Comparison of ENCODE assay signal across 22 mouse cellular contexts in genomic region chr6:22332548-22332947, GRCm38 (mm10). TPM values are rescaled to one million over a fixed set of nuclear protein-coding genes. Genes with fewer than 3 reads are reported as not detected.
DNase-seq lines count a peak whose midpoint lies in the region; ATAC-seq and TF ChIP-seq lines count a peak whose summit lies in the region.
"Had no signal": no experiment of that assay in that cellular context is flagged by ENCODE, and none has a peak within 500 bp of the region (broad histone marks: within the 10 kb centered on the region; RNA-seq: fewer than 3 reads in every experiment).

No protein-coding gene starts in this region.

- TF ChIP-seq EP300 in stomach, postnatal 0 days (optimal IDR thresholded peaks at IDR 0.05): no peak

- no peak overlapping the region for H3K4me3 ChIP-seq in intestine, postnatal 0 days (ENCODE audit: low read depth, low read length)
- H3K4me3 ChIP-seq in intestine, embryonic 15.5 days (replicated peaks): no peak overlapping the region
- H3K4me3 ChIP-seq in spleen, adult 2 months (ENCODE audit: extremely low read depth, insufficient read depth, insufficient read length): no peak overlapping the region
- no peak overlapping the region for H3K4me3 ChIP-seq in stomach, postnatal 0 days (ENCODE audit: low read depth, low read length)
- H3K4me3 ChIP-seq: embryonic facial prominence, embryonic 10.5 days; embryonic facial prominence, embryonic 12.5 days; forebrain, embryonic 13.5 days; forebrain, embryonic 15.5 days had no signal

- no peak for DNase-seq in spleen, adult 2 months (ENCODE audit: low read depth in 1 of 2, low spot score in 2 of 2)
- DNase-seq in spleen, adult 18-20 months: no peak
- peak; percentile 5 for DNase-seq in stomach, postnatal 0 days (ENCODE audit: low spot score)
- no peak for DNase-seq in gastrocnemius, postnatal 36 days
- DNase-seq: adrenal gland, adult 2 months; adrenal gland, postnatal 10 days; adrenal gland, postnatal 25 days; B cell, adult 2 months; cerebellum, adult 11 months; cerebellum, adult 18-20 months; cerebellum, adult 8-10 months; cerebellum, adult 9-11 months; cerebellum, postnatal 25 days; forebrain, postnatal 0 days had no signal

- H3K27ac ChIP-seq in intestine, postnatal 0 days (ENCODE audit: low read depth, low read length): peak overlapping the region; percentile 29; the same call in 1 of the 2 replicates
- no peak overlapping the region for H3K27ac ChIP-seq in intestine, embryonic 15.5 days
- peak overlapping the region; percentile 36; the same call in 1 of the 2 replicates for H3K27ac ChIP-seq in spleen, adult 2 months (ENCODE audit: insufficient read depth, low read length)
- H3K27ac ChIP-seq in stomach, postnatal 0 days (replicated peaks): no peak overlapping the region
- H3K27ac ChIP-seq: embryonic facial prominence, embryonic 10.5 days; embryonic facial prominence, embryonic 12.5 days; forebrain, embryonic 13.5 days; forebrain, embryonic 15.5 days had no signal

- H3K36me3 ChIP-seq in intestine, postnatal 0 days (ENCODE audit: control insufficient read depth, insufficient read depth): 0 out of 2 replicates have a peak, but pooled peaks cover 8% of the 10 kb centered on the region
- no peaks in the 10 kb centered on the region for H3K36me3 ChIP-seq in intestine, embryonic 15.5 days
- peaks cover 4% of the 10 kb centered on the region for H3K36me3 ChIP-seq in spleen, adult 2 months (ENCODE audit: control insufficient read depth, insufficient read depth, low read length)
- H3K36me3 ChIP-seq in stomach, postnatal 0 days (ENCODE audit: control insufficient read depth, insufficient read depth, low read length): no peaks in the 10 kb centered on the region
- H3K36me3 ChIP-seq: forebrain, embryonic 15.5 days had no signal

- no peak for TF ChIP-seq CTCF in intestine, postnatal 0 days (IDR thresholded peaks at IDR 0.05; ENCODE audit: low read depth)
- TF ChIP-seq CTCF in spleen, adult 2 months (IDR thresholded peaks at IDR 0.05; ENCODE audit: extremely low read depth, insufficient read depth, insufficient read length, insufficient replicate concordance): no peak
- TF ChIP-seq CTCF in stomach, postnatal 0 days (IDR thresholded peaks at IDR 0.05; ENCODE audit: low read depth): no peak

- 52% methylated on average over 2 of the region's 2 CpGs for WGBS in intestine, postnatal 0 days
- 89% methylated on average over 2 of the region's 2 CpGs for WGBS in intestine, embryonic 15.5 days
- WGBS in spleen, adult 2 months: 90% methylated on average over 2 of the region's 2 CpGs
- WGBS in stomach, postnatal 0 days: 72% methylated on average over 2 of the region's 2 CpGs

- intact Hi-C loops in gastrocnemius, postnatal 36 days (cut with DNase I): no loop called here

- no peak overlapping the region for H3K9ac ChIP-seq in intestine, postnatal 0 days (ENCODE audit: low read depth, low read length)
- H3K9ac ChIP-seq in intestine, embryonic 15.5 days: no peak overlapping the region
- H3K9ac ChIP-seq in stomach, postnatal 0 days (ENCODE audit: low read length): no peak overlapping the region
- H3K9ac ChIP-seq: embryonic facial prominence, embryonic 12.5 days; forebrain, embryonic 13.5 days; forebrain, embryonic 15.5 days; forebrain, postnatal 0 days had no signal

- no peak for TF ChIP-seq POLR2A in spleen, adult 2 months (IDR thresholded peaks at IDR 0.05; ENCODE audit: low read depth, low read length)

- H3K9me3 ChIP-seq in intestine, postnatal 0 days (ENCODE audit: control insufficient read depth): no peaks in the 10 kb centered on the region
- H3K9me3 ChIP-seq in intestine, embryonic 15.5 days: no peaks in the 10 kb centered on the region
- no peaks in the 10 kb centered on the region for H3K9me3 ChIP-seq in stomach, postnatal 0 days (ENCODE audit: control insufficient read depth, low read length)
- H3K9me3 ChIP-seq: embryonic facial prominence, embryonic 10.5 days; embryonic facial prominence, embryonic 12.5 days; forebrain, embryonic 13.5 days; forebrain, embryonic 15.5 days had no signal

- no peak overlapping the region for H3K4me2 ChIP-seq in intestine, postnatal 0 days (replicated peaks; ENCODE audit: low read depth)
- no peak overlapping the region for H3K4me2 ChIP-seq in intestine, embryonic 15.5 days (replicated peaks)
- no peak overlapping the region for H3K4me2 ChIP-seq in stomach, postnatal 0 days (replicated peaks; ENCODE audit: low read depth)
- H3K4me2 ChIP-seq: embryonic facial prominence, embryonic 12.5 days; forebrain, embryonic 13.5 days; forebrain, embryonic 15.5 days had no signal

- no peak; the same call in 1 of the 2 replicates for ATAC-seq in intestine, postnatal 0 days
- no peak; the same call in 1 of the 2 replicates for ATAC-seq in intestine, embryonic 15.5 days
- no peak for ATAC-seq in stomach, postnatal 0 days (ENCODE audit: low FRiP score, low TSS enrichment)
- ATAC-seq: CD4-positive, CD25-positive, alpha-beta regulatory T cell, adult 4 months; forebrain, embryonic 13.5 days; forebrain, embryonic 15.5 days; forebrain, postnatal 0 days had no signal

- H3K27me3 ChIP-seq in intestine, postnatal 0 days (replicated peaks; ENCODE audit: control insufficient read depth, insufficient read depth, low read length): no peaks in the 10 kb centered on the region
- no peaks in the 10 kb centered on the region for H3K27me3 ChIP-seq in intestine, embryonic 15.5 days (replicated peaks)
- H3K27me3 ChIP-seq in spleen, adult 2 months (ENCODE audit: control insufficient read depth, insufficient read depth, low read length): no peaks in the 10 kb centered on the region
- H3K27me3 ChIP-seq in stomach, postnatal 0 days (ENCODE audit: control insufficient read depth, insufficient read depth, low read length): no peaks in the 10 kb centered on the region
- H3K27me3 ChIP-seq: embryonic facial prominence, embryonic 12.5 days; forebrain, embryonic 13.5 days; forebrain, embryonic 15.5 days had no signal

- H3K4me1 ChIP-seq in intestine, postnatal 0 days (replicated peaks; ENCODE audit: control insufficient read depth, insufficient read depth, low read length): no peaks in the 10 kb centered on the region
- 0 out of 2 replicates have a peak, but pooled peaks cover 2% of the 10 kb centered on the region for H3K4me1 ChIP-seq in intestine, embryonic 15.5 days (replicated peaks)
- peaks cover 12% of the 10 kb centered on the region; the same call in 1 of the 2 replicates for H3K4me1 ChIP-seq in spleen, adult 2 months (ENCODE audit: control insufficient read depth, insufficient read depth, insufficient read length)
- H3K4me1 ChIP-seq in stomach, postnatal 0 days (replicated peaks; ENCODE audit: control insufficient read depth, insufficient read depth): no peaks in the 10 kb centered on the region
- H3K4me1 ChIP-seq: embryonic facial prominence, embryonic 10.5 days; forebrain, embryonic 13.5 days; forebrain, embryonic 15.5 days had no signal

RNA-seq across cellular contexts. Expression of gene Fam3c, which starts 23.5 kb away (rescaled TPM):
- 58.7 and 59.9 TPM in 2 replicates for polyA plus RNA-seq in intestine, postnatal 0 days (2015; fragmentation: Nextera tagmentation; extraction: Ambion mirVana)
- 45.8 and 48.1 TPM in 2 replicates for polyA plus RNA-seq in intestine, embryonic 15.5 days (2015; fragmentation: Nextera tagmentation; extraction: Ambion mirVana)
- 3.7 and 3.9 TPM in 2 replicates for polyA plus RNA-seq in spleen, adult 2 months (2012; rRNA removed)
- polyA plus RNA-seq in stomach, postnatal 0 days (2015; fragmentation: Nextera tagmentation; extraction: Ambion mirVana): 94.8 and 99.4 TPM in 2 replicates
- total RNA-seq in gastrocnemius, postnatal 36 days (2021): 10 to 100 TPM; 14.5 to 15.0 TPM

RNA-seq across cellular contexts. Expression of gene Wnt16, which starts 44.5 kb away (rescaled TPM):
- 0.07 and 0.08 TPM in 2 replicates for polyA plus RNA-seq in intestine, postnatal 0 days (2015; fragmentation: Nextera tagmentation; extraction: Ambion mirVana)
- 0.30 and 0.52 TPM in 2 replicates for polyA plus RNA-seq in intestine, embryonic 15.5 days (2015; fragmentation: Nextera tagmentation; extraction: Ambion mirVana)
- polyA plus RNA-seq in spleen, adult 2 months (2012; rRNA removed): 0.08 and 0.11 TPM in 2 replicates
- 4.5 and 8.1 TPM in 2 replicates for polyA plus RNA-seq in stomach, postnatal 0 days (2015; fragmentation: Nextera tagmentation; extraction: Ambion mirVana)
- total RNA-seq in gastrocnemius, postnatal 36 days (2021): 1 to 10 TPM; 2.4 to 3.2 TPM
- total RNA-seq: adrenal gland, adult 2 months; adrenal gland, postnatal 25 days; MEL had no signal
- polyA plus RNA-seq: forebrain, embryonic 13.5 days had no signal

Comparison
In these comparisons a context has a peak if more than half of its experiments do, and no peak if none do; other contexts are left out.
1. H3K27ac ChIP-seq: peak in intestine, postnatal 0 days (single experiment) and spleen, adult 2 months (single experiment); none in intestine, embryonic 15.5 days (single experiment) and stomach, postnatal 0 days (single experiment).